Mouse (Mus musculus) kidney, postnatal 36 days (tissue): ENCODE results near the gene Mpi.
A peak's percentile ranks its signal among the peaks of the same experiment; 100 is the strongest.

Experiments used
- DNase-seq, 2 experiments: peaks; one replicate each; pipeline ENCODE4 v3.0.0; 2021 to 2022; ENCODE audit warnings: mixed read lengths in 2 of 2

Gene Mpi

GRCm38 (mm10) chr9:57552139-57552887 is at the start of gene Mpi:
Gene Mpi, minus strand, starts transcription at chr9:57552763.
- peak; percentile 71 to 87 for DNase-seq

GRCm38 (mm10) chr9:57602098-57602497 is 49.5 kb upstream of the Mpi start:
- DNase-seq, result peak in 1 of 2 experiments; percentile 27

DNA sequence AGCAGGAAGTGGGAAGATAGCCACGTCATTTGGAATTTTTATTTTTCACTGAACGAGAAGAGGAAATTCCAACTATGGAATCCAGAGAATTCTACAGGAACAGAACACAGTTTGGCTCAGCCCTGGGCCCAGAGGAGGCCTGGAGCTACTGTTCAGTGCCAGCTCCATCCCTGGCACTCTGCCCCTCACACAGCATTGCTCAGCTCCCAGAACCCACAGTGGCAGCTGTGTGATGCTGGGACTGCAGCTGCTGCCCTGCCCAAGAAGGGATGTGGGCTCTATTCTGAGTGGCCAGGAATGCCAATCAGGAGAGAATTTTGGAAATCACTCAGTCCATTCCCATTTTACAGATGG is 48.8 kb upstream of the Mpi start:
- peak; percentile 29 to 57 for DNase-seq

GRCm38 (mm10) chr9:57600620-57601352 is 48.2 kb upstream of the Mpi start:
- peak; percentile 29 to 63 for DNase-seq

- peak; percentile 76 to 77 for DNase-seq
Measured at GRCm38 (mm10) chr9:57598851-57599563, 46.4 kb upstream of the Mpi start.

DNA sequence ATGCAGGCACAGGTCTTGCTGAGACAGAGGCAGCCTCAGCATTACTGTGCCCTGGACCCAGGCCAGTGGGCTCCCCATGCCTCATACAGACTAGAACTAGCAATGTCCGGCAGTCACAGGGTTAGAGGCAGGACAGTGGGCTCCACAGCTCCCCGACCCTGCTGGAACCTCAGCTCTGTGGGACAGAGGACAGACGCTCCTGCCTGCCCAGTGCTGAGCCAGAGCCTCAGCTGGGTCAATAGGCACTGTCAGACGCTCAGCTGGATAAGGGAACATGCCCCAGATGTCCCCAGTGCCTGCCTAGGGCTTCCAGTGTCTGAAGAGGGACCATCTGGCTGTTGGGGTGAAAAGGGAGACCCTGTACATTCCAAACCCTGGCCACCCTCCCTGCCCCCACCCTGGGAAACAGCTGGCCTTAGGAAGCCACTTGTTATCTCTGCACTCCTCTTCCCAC is 45.4 kb upstream of the Mpi start:
- peak; percentile 42 to 62 for DNase-seq

DNA sequence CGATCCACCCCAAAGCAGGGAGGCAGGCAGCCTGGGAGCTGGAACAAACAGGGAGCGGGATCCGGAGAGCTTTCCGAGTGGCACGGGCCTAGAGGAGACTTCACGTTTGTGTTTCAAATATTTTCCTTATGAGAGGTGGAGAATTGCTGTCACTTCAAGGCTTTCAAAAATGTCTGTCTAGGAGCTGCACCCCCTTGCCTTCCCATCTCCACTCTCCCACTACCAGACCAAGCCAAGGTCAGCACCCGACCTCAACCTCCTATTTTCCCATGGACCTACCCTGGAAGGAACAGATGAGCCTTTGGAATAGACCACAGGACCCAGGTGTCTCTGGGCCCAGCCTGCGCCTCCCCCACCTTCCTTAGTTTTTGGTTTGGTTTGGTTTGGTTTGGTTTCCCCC is 44.7 kb upstream of the Mpi start:
- DNase-seq, result no peak

GRCm38 (mm10) chr9:57594174-57594509 is 41.6 kb upstream of the Mpi start:
- DNase-seq, result no peak

GRCm38 (mm10) chr9:57593454-57594173 is 41.1 kb upstream of the Mpi start:
- peak; percentile 83 to 84 for DNase-seq

DNA sequence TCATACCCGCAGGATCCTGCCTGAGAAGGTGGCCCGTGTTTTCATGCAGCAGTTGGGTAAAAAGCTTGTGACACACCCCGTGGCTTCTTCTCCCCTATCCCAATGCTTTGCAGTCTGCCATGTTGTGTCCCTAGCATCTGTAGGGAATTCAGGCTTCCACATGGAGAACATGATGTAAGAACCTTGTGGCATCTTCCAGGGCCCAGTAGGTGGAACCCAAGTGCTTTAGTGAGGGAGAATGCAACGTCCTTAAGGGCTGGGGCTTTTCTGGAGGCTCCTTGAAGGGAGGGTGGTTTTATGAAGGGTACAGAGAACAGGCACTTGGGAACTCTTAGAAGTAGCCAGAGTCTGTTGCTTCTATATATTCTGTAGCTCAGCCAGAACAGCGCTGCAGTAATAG is 38.2 kb upstream of the Mpi start:
- no peak for DNase-seq

DNA sequence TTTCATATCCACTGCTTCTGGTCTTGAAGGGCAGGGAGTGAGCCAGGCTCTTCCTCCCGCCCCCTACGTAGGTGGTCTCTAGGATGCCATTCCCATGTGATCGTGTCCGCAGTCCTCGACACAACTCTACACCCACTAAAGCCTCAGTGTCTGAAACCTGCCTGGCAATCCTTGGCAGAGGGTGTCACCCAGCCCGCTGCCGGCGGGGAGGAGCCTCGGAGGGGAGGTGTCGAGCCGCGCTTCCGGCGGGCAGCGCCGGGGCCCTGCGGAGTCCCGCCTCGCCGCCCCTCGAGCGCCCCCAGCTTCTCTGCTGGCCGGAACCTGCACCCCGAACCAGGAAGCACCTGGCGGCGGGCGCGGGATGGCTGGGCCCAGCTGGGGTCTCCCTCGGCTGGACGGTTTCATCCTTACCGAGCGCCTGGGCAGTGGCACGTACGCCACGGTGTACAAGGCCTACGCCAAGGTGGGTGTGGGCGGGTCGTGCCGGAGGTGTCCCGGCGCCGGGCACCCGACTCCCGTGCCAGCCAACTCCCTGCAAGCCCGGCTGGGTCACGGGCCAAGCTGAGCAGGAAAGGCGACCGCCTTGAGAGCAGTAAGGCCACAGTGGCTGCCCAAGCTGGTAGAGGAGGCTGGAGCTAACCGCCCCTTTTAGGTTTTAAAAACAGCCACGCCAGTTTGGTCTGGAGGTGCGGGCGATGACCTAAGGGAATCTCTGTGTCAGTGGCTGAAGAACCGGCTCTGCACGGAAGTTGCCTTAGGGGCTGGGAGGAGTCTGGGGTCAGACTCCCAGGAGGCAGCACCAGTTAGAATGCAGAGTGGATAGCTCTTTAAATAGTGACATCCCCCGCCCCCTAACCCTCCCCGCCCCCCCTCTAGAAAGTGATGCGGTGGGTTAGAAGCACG is 36.9 kb upstream of the Mpi start, which contains the start of gene Ulk3:
Gene Ulk3, plus strand, starts transcription at position 229 of the 903 bp plus-strand sequence.
- peak; percentile 86 to 91 for DNase-seq

GRCm38 (mm10) chr9:57584991-57585390 is 32.4 kb upstream of the Mpi start:
- DNase-seq, result no peak

DNA sequence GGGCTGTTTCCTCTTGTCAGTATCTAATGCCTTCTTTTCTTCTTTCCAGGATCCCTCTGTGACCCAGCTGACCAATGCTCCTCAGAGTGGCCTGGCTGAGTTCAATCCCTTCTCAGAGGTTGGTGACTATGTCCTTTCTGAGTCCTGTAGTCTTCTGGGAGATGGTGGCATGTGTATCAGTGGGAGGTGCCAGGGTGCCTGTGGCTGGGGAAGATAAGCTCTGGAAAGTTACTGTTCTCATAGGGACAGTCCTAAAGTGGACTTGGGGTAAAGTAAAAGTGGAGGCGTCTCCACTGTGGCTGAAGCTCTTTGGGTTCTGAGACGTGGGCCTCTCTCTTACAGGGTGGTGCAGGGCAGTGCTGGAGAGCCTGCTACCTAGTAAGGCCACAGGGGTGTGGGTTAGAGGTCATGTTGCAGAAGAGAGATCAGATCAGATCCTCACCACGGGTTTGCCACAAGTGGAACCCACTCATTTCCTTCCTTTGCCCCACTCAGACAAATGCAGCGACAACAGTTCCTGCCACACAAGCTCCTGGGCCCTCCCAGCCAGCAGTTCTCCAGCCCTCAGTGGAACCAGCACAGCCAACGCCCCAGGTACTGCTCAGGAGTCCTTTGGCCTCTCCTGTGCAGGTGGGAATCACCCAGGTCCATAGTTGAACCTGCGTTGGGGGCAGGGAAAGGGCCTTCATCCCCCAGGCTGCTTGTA is 24.7 kb upstream of the Mpi start:
- no peak for DNase-seq

DNA sequence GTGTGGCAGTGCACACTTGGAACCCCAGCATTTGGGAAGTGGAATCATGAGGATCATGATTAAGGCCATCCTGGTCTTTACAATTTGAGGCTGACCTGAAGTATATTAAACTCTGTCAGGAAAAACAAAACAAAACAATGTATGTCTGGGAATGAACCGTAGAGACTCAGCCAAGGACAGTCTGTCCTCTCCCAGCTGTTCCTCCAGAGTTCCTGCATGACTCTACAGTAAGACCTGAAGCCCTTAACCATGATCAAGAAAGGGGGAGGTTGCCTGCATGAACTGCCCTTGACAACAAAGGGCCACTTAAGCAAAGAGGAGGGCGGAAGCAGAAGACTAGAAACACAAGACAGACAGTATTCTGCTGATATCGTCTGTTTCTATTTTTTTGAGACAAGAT is 23.0 kb upstream of the Mpi start:
- no peak for DNase-seq

DNA sequence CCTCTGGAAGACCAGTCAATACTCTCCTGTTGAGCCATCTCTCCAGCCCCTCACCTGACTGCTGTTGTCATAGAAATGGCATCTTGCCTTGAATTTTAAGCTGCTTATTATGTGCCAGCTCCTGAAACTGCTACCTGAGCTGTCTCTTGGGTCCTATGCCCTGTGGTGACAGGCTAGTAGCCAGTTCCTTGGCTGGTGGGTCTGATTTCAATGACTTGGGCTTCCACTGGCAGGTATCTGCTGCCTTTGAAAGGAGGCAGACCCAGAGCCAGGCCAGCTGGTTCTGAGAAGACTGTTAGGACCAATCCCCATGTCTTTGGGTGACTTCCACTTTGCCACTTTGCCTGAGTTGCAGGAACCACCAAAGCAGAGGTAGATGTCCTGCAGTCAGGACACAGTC is 21.8 kb upstream of the Mpi start:
- DNase-seq, result no peak

- peak; percentile 63 to 70 for DNase-seq
Measured at GRCm38 (mm10) chr9:57568500-57568899, 15.9 kb upstream of the Mpi start.

- peak; percentile 86 to 88 for DNase-seq
Measured at GRCm38 (mm10) chr9:57566846-57567245, 14.3 kb upstream of the Mpi start.

GRCm38 (mm10) chr9:57565741-57566221 is 13.2 kb upstream of the Mpi start:
- peak; percentile 41 to 47 for DNase-seq

DNA sequence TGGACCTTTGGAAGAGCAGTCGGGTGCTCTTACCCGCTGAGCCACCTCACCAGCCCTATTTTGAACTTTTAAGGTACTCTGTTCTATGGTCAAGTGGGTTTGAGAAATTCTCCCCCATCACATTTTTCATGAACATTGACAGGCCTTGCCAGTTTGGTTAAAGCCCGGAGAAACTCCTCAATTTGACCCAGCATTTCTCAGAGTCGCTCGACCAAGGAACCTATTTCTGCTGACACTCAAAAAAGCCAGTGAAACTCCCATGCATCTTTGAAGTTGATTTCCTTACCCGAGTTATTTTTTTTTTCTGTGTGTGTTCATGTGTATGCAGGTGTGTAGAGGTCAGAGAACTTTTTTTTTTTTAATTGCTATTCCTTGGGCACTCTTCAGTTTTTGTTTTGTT is 12.0 kb upstream of the Mpi start:
- peak; percentile 43 to 79 for DNase-seq

DNA sequence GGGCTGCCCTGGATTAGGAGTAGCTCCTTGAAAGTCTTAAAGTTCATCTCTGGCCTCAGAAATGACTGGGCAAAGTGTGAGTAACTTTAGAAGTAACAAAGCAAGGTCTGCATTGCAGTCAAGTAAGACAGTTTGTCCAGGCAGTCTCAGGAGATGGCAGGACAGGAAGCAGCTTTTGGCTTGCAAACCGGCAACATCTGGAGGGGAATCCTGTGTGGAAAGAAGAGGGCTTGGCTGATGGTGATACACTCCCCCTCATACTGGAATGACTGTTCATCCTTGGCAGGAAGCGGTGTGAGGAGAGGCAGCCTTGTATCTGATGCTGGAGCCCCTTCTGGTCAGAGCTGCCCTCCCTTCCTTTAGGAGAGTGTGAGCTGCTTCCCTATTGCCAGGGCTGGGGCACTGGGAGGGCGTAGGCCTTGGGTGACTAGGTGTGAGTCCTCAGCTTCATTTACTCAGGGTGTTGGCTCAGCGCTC is 10.4 kb upstream of the Mpi start:
- DNase-seq, result peak; percentile 52 to 68

DNA sequence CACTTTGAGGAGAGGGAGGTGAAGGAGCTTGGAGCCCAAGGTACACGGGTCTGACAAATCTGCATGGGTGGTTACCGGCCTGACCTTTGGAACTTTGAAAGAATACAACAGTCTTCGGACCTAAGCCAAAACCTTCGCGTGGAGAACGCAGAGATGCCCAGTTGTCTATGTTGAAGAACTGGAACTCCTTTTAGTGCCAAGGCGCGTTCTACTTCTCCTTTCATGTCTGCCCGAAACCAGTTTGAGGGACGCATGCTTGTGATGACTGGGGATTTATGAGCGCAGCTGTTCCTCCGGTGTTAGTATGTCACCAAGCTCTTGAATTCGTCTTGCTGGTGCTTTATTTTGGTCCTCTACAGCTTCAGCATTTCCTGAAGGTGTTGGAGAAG is 9.1 kb upstream of the Mpi start:
- DNase-seq, result peak; percentile 69 to 78
